Mouse (Mus musculus) embryonic fibroblast, embryonic 13.5 days (primary cell): ENCODE results near the gene Relch.
A peak's percentile ranks its signal among the peaks of the same experiment; 100 is the strongest.

Experiments used
- CTCF ChIP-seq: IDR thresholded peaks from 2 replicates; pipeline ENCODE4 v1.5.1; 2011; ENCODE audit warnings: mild to moderate bottlenecking, control low read depth, low read length, moderate library complexity, borderline replicate concordance; ENCODE audit not compliant: insufficient read depth
- POLR2A ChIP-seq: IDR thresholded peaks from 2 replicates; pipeline ENCODE4 v1.6.1; 2011; ENCODE audit warnings: low read depth, mild to moderate bottlenecking, control low read depth, low read length, moderate library complexity

- no peak for TF ChIP-seq CTCF
- TF ChIP-seq POLR2A, result peak; percentile 68
Observed at GRCm38 (mm10) chr1:105663171-105663961, at the start of gene Relch, which contains the start of gene Pign.
